Mouse (Mus musculus): Measurements from ENCODE around the gene Rpl38. TPM values are rescaled to one million over a fixed set of nuclear protein-coding genes. Genes with fewer than 3 reads are reported as not detected.

Rpl38 gene
- polyA plus RNA-seq, 1 experiment, result 404 TPM

DNA sequence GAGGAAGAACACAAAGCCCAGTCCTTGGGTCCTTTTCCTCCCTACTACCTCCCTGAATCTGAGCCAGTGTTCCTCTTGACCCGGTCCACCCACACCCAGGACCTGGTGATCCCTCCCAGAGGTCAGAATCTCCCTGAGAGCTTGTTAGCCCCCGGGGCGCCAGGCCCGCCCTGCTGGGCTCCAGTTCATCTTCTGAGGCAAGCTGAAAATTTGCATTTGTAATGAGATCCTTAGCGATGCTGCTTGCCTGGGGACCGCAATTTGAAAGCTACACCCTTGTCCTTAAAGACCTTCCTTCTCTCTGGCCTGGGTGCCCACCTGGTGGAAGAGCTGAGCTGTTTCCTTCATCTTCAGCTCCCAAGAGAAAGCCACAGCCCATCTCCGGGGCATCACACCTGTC lies 24.3 kb downstream of the Rpl38 start:
- Histone ChIP-seq H3K4me3 (replicated peaks; ENCODE audit: extremely low read depth, low read depth, low read length) (no peak overlapping the region), H3K4me1 (ENCODE audit: control insufficient read depth, insufficient read depth, low read length) (no peaks in the 10 kb centered on the region)
- WGBS, result 69% methylated on average over 7 of the region's 7 CpGs
- DNase-seq, result no peak
- TF ChIP-seq POLR2A (IDR thresholded peaks at IDR 0.05; ENCODE audit: borderline replicate concordance, extremely low read depth, low read depth, low read length), result no peak
- TF ChIP-seq CTCF (IDR thresholded peaks at IDR 0.05; ENCODE audit: insufficient read depth, low read length), result no peak

DNA sequence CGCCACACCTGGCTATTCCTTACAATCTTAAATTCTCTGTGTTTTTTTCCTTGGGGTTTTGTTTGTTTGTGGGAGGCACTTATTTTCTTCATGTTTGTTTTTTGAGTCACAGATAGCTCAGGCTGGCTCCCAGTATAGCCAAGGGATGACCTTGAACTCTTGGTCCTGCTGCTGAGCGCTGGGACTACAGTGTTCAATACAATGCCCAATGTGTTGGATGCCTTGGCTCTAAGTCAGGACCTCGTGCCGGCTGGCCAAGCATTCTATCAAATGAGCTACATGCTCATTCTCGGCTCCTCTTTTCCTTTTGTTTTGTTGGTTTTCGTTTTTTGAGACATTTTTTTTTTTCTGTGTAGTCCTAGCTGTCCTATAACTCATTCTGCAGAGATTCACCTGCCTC lies 25.1 kb downstream of the Rpl38 start:
- Histone ChIP-seq H3K4me3 (replicated peaks; ENCODE audit: extremely low read depth, low read depth, low read length) (no peak overlapping the region), H3K4me1 (ENCODE audit: control insufficient read depth, insufficient read depth, low read length) (no peaks in the 10 kb centered on the region)
- no peak for TF ChIP-seq POLR2A (IDR thresholded peaks at IDR 0.05; ENCODE audit: borderline replicate concordance, extremely low read depth, low read depth, low read length)
- TF ChIP-seq CTCF (IDR thresholded peaks at IDR 0.05; ENCODE audit: insufficient read depth, low read length), result no peak
- 88% methylated on average over 6 of the region's 6 CpGs for WGBS
- no peak for DNase-seq

DNA sequence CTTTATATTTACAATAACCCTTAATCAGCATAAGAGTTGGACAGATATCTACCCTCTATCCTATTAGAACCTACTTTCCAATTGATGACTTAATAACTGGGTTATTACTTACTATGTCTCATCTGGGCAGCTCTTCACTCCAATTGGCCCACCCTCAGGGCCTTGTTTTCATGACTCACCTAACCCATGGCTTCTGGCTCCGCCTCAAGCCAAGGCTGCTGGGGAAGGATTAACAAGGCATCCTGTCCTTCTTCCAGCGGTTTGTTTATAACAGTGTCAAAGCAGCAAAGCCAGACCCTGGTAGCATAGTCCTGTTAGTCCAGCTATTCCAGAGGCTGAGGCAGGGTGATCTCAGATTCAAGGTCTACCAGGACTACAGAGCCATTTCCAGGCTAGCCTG lies 26.1 kb downstream of the Rpl38 start:
- 76% methylated on average over 2 of the region's 2 CpGs for WGBS
- no peak for DNase-seq

DNA sequence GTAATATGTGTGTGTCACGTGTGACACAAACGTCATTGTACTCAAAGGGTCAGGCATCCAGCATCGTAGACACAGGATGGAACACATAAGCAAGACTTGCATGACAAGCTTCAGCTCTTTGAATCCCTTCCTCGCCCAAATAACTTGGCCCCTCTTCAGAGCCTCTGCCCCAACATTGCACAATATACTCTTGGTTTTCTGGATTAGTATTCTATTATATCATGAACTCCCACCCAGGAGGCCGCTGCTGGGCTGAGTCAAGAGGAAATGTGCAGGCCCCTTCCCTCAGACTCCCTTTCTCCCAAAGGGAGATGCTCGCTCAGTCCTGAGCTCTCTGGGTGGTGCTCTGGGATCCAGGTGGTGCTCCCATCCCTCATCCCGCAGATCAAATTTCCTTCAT lies 30.2 kb downstream of the Rpl38 start:
- DNase-seq, result no peak
- Histone ChIP-seq H3K4me3 (replicated peaks; ENCODE audit: extremely low read depth, low read depth, low read length) (no peak overlapping the region), H3K4me1 (ENCODE audit: control insufficient read depth, insufficient read depth, low read length) (no peaks in the 10 kb centered on the region)
- TF ChIP-seq CTCF (IDR thresholded peaks at IDR 0.05; ENCODE audit: insufficient read depth, low read length) (no peak), POLR2A (IDR thresholded peaks at IDR 0.05; ENCODE audit: borderline replicate concordance, extremely low read depth, low read depth, low read length) (no peak)
- 79% methylated on average over 7 of the region's 7 CpGs for WGBS

More for the DNA sequence above, 26.1 kb downstream of the Rpl38 start:
- Histone ChIP-seq H3K4me1 (ENCODE audit: control insufficient read depth, insufficient read depth, low read length) (no peaks in the 10 kb centered on the region), H3K4me3 (replicated peaks; ENCODE audit: extremely low read depth, low read depth, low read length) (no peak overlapping the region)
- no peak for TF ChIP-seq CTCF (IDR thresholded peaks at IDR 0.05; ENCODE audit: insufficient read depth, low read length)
- TF ChIP-seq POLR2A (IDR thresholded peaks at IDR 0.05; ENCODE audit: borderline replicate concordance, extremely low read depth, low read depth, low read length), result no peak

DNA sequence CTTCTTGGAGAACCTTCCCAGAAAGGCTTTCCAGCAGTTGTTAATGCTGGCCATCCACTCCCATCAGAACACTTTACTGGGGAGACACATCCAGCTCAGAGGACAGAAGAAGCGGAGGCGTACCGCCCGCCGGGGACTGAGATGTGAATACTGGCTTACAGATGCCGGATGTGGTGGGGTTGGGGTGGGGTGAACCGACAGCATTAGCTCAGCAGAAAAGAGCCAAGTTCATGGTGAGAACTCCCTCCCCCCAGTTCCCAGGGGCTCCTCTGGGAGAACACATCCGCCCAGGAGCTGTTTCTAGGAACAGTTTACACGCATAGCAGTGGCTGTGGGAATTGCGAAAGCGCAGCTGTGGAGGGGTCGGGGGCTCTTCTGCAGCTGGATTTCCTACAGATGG lies 31.2 kb downstream of the Rpl38 start:
- no peak for TF ChIP-seq CTCF (IDR thresholded peaks at IDR 0.05; ENCODE audit: insufficient read depth, low read length)
- 65% methylated on average over 12 of the region's 12 CpGs for WGBS
- Histone ChIP-seq H3K4me3 (replicated peaks; ENCODE audit: extremely low read depth, low read depth, low read length) (no peak overlapping the region), H3K4me1 (ENCODE audit: control insufficient read depth, insufficient read depth, low read length) (no peaks in the 10 kb centered on the region)
- DNase-seq, result no peak

DNA sequence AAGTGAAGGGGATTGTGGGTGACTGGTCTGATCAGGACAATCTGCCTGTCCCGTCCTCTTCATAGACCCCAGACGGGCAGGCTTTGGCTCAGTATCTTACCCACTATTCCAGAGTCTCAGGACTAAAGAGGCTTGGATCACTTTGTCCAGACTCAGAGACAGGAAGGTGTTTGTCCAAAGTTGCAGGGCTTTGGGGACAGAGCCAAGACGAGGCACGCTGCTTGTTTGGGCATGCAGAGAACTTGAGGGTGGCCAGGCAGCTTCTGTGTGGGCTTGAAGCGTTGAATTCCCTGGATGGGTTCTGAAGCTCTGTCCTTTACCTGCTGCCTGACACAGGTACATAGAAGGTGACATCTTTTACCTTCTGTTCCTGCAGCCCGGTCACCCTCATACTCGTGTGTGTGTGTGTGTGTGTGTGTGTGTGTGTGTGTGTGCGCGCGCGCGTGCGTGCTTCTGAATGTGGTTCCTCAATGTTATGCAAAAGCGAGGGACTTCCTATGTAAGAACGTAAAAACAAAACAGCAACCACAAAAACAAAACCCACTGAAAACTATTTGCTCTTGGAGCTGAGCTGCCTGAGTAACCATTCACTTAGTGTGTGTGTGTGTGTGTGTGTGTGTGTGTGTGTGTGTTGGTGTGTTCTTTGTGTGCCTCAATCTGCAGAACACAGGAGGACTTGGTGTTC lies 34.1 kb downstream of the Rpl38 start:
- Histone ChIP-seq H3K4me1 (ENCODE audit: control insufficient read depth, insufficient read depth, low read length) (no peaks in the 10 kb centered on the region), H3K4me3 (replicated peaks; ENCODE audit: extremely low read depth, low read depth, low read length) (no peak overlapping the region)
- no peak for TF ChIP-seq CTCF (IDR thresholded peaks at IDR 0.05; ENCODE audit: insufficient read depth, low read length)
- TF ChIP-seq POLR2A (IDR thresholded peaks at IDR 0.05; ENCODE audit: borderline replicate concordance, extremely low read depth, low read depth, low read length), result no peak
- no peak for DNase-seq
- 73% methylated on average over 15 of the region's 15 CpGs for WGBS

DNA sequence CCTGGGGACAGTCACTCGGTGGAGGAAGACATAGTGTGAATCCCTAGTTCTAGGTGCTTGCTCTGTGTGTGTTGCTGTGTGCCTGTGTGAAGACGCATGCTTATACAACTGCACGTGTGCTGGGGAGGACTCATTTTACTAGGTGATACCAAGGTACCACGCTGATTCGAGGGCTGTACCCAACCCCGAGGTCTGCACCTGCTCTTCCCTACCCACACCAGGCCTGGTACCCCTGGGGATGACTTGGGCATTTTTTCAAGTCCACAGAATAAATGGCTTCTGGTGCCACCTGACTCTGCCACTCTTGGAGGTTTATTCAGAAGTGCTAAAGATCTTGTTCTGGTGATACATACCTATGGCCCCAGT lies 34.7 kb downstream of the Rpl38 start:
- TF ChIP-seq CTCF (IDR thresholded peaks at IDR 0.05; ENCODE audit: insufficient read depth, low read length) (no peak), POLR2A (IDR thresholded peaks at IDR 0.05; ENCODE audit: borderline replicate concordance, extremely low read depth, low read depth, low read length) (no peak)
- H3K4me3 ChIP-seq (replicated peaks; ENCODE audit: extremely low read depth, low read depth, low read length), result no peak overlapping the region
- H3K4me1 ChIP-seq (ENCODE audit: control insufficient read depth, insufficient read depth, low read length), result no peaks in the 10 kb centered on the region
- DNase-seq, result no peak
- 81% methylated on average over 6 of the region's 6 CpGs for WGBS

DNA sequence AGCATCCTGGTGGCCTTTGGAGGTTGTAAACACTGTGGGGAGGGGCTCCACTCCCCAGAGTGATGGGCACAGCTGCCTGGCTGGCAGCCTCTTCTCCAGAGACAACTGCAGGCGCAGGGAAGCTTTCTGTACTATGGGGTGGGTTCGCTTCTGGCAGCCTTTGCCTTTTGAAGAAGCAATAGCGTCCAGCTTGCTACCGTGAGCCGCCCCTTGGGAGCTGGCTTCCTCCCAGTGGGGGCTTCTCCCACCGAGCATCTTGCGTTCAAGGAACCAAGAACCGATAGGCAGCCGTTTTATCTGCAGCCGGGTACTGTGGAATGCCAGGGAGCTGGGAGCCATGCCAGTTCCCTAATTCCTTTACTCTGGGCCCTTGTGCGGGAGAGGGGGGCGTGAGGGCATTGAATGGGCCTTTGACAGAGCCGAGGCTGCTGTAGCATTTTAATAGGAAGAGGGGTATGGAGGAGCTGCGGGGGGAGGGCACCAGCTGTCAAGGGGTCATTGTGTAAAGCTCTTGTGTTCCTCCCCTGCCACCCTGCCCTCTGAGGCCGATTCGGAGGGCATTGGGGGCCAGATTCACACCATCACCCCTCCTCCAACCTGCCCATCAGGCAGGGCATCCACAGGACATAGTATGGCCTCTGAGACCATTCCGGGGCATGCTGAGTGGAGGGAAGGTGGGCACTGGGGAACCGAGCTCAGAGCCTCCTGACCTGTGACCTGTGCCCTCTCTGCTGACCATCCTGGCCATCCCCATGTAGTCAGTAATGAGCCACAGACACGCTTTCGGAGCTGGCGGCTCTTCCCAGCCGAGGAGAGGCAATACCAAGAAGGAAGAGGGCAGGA lies 36.0 kb downstream of the Rpl38 start:
- no peak for TF ChIP-seq CTCF (IDR thresholded peaks at IDR 0.05; ENCODE audit: insufficient read depth, low read length)
- Histone ChIP-seq H3K4me3 (replicated peaks; ENCODE audit: extremely low read depth, low read depth, low read length) (no peak overlapping the region), H3K4me1 (ENCODE audit: control insufficient read depth, insufficient read depth, low read length) (no peaks in the 10 kb centered on the region)
- WGBS, result 70% methylated on average over 22 of the region's 22 CpGs
- DNase-seq, result no peak

DNA sequence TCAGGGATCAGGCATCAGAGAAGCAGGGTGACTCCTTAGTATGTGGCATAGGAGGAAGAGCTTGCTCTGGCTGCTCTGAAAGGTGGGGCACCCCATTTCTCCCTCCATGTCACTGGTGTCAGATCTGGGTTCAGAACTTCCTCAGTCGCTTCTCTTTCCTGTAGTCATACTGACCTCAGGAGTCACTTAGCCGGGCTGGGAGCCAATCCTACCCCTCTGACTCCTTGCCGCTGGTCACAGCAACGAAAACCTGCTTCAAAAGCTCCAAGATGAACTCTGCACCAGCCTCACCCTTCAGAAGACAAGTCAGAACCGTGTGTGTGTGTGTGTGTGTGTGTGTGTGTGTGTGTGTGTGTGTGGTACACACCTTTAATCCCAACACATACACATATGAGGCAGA lies 38.0 kb downstream of the Rpl38 start:
- no peak for DNase-seq
- 72% methylated on average over 5 of the region's 5 CpGs for WGBS
- no peak for TF ChIP-seq CTCF (IDR thresholded peaks at IDR 0.05; ENCODE audit: insufficient read depth, low read length)

DNA sequence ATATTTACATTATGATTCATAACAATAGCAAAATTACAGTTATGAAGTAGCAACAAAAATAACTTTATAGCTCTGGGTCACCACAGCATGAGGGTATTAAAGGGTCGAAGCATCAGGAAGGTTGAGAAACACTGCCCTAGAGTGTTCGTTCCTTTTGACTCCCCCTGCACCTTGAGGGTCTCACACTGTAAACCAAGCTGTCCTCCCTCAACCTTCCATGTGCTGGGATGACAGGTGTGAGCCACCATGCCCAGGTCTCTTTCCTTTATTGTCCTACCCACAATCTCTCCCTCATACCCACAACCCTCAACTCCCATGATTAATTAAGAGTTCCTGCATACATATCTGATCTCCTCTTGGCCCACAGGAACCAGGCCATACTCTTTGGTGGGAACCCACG lies 43.1 kb downstream of the Rpl38 start:
- 83% methylated on average over 3 of the region's 3 CpGs for WGBS
- Histone ChIP-seq H3K4me3 (replicated peaks; ENCODE audit: extremely low read depth, low read depth, low read length) (no peak overlapping the region), H3K4me1 (ENCODE audit: control insufficient read depth, insufficient read depth, low read length) (no peaks in the 10 kb centered on the region)
- no peak for TF ChIP-seq POLR2A (IDR thresholded peaks at IDR 0.05; ENCODE audit: borderline replicate concordance, extremely low read depth, low read depth, low read length)
- TF ChIP-seq CTCF (IDR thresholded peaks at IDR 0.05; ENCODE audit: insufficient read depth, low read length), result no peak
- no peak for DNase-seq

More for the DNA sequence above, 38.0 kb downstream of the Rpl38 start:
- H3K4me3 ChIP-seq (replicated peaks; ENCODE audit: extremely low read depth, low read depth, low read length), result no peak overlapping the region
- H3K4me1 ChIP-seq (ENCODE audit: control insufficient read depth, insufficient read depth, low read length), result no peaks in the 10 kb centered on the region
